Mouse (Mus musculus) gastrocnemius, adult 18-20 months (tissue): ENCODE measurements at regions not wholly inside any gene's neighbourhood (a gene's known extent, or its start where the extent isn't known, plus 50 kb on each side); places are given as distances from the start of the nearest gene placed in this dataset.

Experiments
- DNase-seq: peaks from one replicate; pipeline ENCODE4 v3.0.0; 2021; ENCODE audit warnings: low spot score

- DNase-seq: no peak
Measured at GRCm38 (mm10) chr14:105426597-105427334, 168.4 kb downstream of the Ndfip2 start.

- DNase-seq: no peak
Measured at GRCm38 (mm10) chr14:105417967-105418366, 159.6 kb downstream of the Ndfip2 start.

GRCm38 (mm10) chr14:105417458-105417960 is 159.1 kb downstream of the Ndfip2 start:
- DNase-seq: no peak

- DNase-seq: no peak
Measured at GRCm38 (mm10) chr14:105416964-105417363, 158.6 kb downstream of the Ndfip2 start.

- DNase-seq: no peak
Measured at GRCm38 (mm10) chr14:105404662-105405061, 146.3 kb downstream of the Ndfip2 start.

GRCm38 (mm10) chr14:105404241-105404640 is 145.9 kb downstream of the Ndfip2 start:
- DNase-seq: no peak

GRCm38 (mm10) chr14:105403256-105403655 is 144.9 kb downstream of the Ndfip2 start:
- no peak for DNase-seq

GRCm38 (mm10) chr14:105402556-105402955 is 144.2 kb downstream of the Ndfip2 start:
- DNase-seq: no peak

GRCm38 (mm10) chr14:105397467-105397866 is 139.1 kb downstream of the Ndfip2 start:
- DNase-seq: peak; percentile 77

- DNase-seq: no peak
Measured at GRCm38 (mm10) chr14:105392079-105392813, 133.9 kb downstream of the Ndfip2 start.

GRCm38 (mm10) chr14:105391430-105391829 is 133.1 kb downstream of the Ndfip2 start:
- DNase-seq: no peak

- no peak for DNase-seq
Measured at GRCm38 (mm10) chr14:105385119-105385518, 126.7 kb downstream of the Ndfip2 start.

GRCm38 (mm10) chr14:105383382-105383781 is 125.0 kb downstream of the Ndfip2 start:
- DNase-seq: no peak

- no peak for DNase-seq
Measured at GRCm38 (mm10) chr14:105380101-105380500, 121.7 kb downstream of the Ndfip2 start.

GRCm38 (mm10) chr14:105377770-105378169 is 119.4 kb downstream of the Ndfip2 start:
- peak; percentile 8 for DNase-seq

GRCm38 (mm10) chr14:105377035-105377621 is 118.8 kb downstream of the Ndfip2 start:
- no peak for DNase-seq

- DNase-seq: no peak
Measured at GRCm38 (mm10) chr14:105369637-105370435, 111.5 kb downstream of the Ndfip2 start.

- DNase-seq: peak; percentile 50
Measured at GRCm38 (mm10) chr14:105360530-105360929, 102.2 kb downstream of the Ndfip2 start.

- no peak for DNase-seq
Measured at GRCm38 (mm10) chr14:105359829-105360228, 101.5 kb downstream of the Ndfip2 start.
